Mouse (Mus musculus) G1E (cell line): ENCODE measurements around the gene Zfp146.

Experiments
- CTCF ChIP-seq: IDR thresholded peaks from 2 replicates; pipeline ENCODE4 v1.5.1; 2012; ENCODE audit warnings: low read depth, low read length, inconsistent platforms, mixed read lengths
- GATA1 ChIP-seq: IDR thresholded peaks from 2 replicates; pipeline ENCODE4 v1.6.1; 2012; ENCODE audit warnings: borderline replicate concordance, low read length, inconsistent platforms, mixed read lengths
- GATA2 ChIP-seq: IDR thresholded peaks from 2 replicates; pipeline ENCODE4 v1.6.1; 2012; ENCODE audit warnings: low read depth, low read length, inconsistent platforms, borderline replicate concordance
- POLR2AphosphoS5 ChIP-seq: IDR thresholded peaks from 2 replicates; pipeline ENCODE4 v1.6.1; 2012; ENCODE audit warnings: low read depth, low read length, inconsistent platforms; ENCODE audit not compliant: insufficient replicate concordance
- TAL1 ChIP-seq: conservative IDR thresholded peaks from 2 replicates; pipeline ENCODE4 v1.6.1; 2012; ENCODE audit warnings: low read depth, low read length, inconsistent platforms, mixed read lengths

DNA sequence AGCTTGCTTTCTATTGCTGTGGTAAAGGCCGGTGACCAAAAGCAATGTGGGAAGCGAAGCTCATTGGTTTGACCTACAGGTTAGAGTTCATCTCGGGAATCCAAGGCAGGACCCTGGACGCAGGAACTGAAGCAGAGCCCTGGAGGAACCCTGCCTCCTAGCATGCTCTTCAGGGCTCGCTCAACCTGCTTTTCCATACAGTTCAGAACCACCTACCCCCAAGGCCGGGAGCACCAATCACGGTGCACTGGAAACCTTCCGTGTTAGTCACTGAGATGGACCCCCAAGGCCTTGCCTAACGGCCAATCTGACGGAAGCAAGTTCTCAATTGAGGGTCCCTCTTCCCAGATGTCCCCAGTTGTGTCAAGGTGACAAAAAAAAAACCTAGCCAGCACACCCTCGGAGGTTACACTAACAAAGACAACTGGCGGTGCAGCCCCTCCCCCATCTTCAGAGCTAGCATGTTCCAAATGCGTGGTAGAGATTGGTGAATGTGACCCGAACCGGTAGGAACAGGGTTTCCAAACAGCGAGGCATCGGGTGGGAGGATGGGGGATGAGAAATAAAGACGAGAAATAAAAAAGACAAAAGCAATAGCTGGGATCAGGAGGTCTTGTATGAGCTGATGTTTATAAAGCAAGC is 30.1 kb upstream of the Zfp146 start:
- TF ChIP-seq CTCF = no peak
- TF ChIP-seq GATA1 = no peak
- no peak for TF ChIP-seq POLR2AphosphoS5
- no peak for TF ChIP-seq TAL1
- TF ChIP-seq GATA2 = no peak
